Mouse (Mus musculus) spleen, adult 12 weeks (tissue): ENCODE data around the gene Vsig8.

Experiments
- DNase-seq: peaks from one replicate; pipeline ENCODE4 v3.0.0; 2022; ENCODE audit warnings: low spot score

Vsig8 gene

GRCm38 (mm10) chr1:172528701-172529100, 27.0 kb upstream of the Vsig8 start:
- peak; percentile 70 for DNase-seq

GRCm38 (mm10) chr1:172530544-172531220, 25.1 kb upstream of the Vsig8 start:
- no peak for DNase-seq

- DNase-seq, result no peak
Observed at GRCm38 (mm10) chr1:172532551-172532950, 23.2 kb upstream of the Vsig8 start.

- DNase-seq, result no peak
Observed at GRCm38 (mm10) chr1:172535116-172535515, 20.6 kb upstream of the Vsig8 start.

- DNase-seq, result no peak
Observed at GRCm38 (mm10) chr1:172539827-172540226, 15.9 kb upstream of the Vsig8 start.

- DNase-seq, result no peak
Observed at GRCm38 (mm10) chr1:172540283-172540820, 15.4 kb upstream of the Vsig8 start.

GRCm38 (mm10) chr1:172546062-172546461, 9.7 kb upstream of the Vsig8 start:
- DNase-seq, result no peak

GRCm38 (mm10) chr1:172548501-172548900, 7.2 kb upstream of the Vsig8 start:
- no peak for DNase-seq

GRCm38 (mm10) chr1:172549314-172549713, 6.4 kb upstream of the Vsig8 start:
- no peak for DNase-seq

GRCm38 (mm10) chr1:172549717-172550116, 6.0 kb upstream of the Vsig8 start:
- no peak for DNase-seq

GRCm38 (mm10) chr1:172550551-172550951, 5.2 kb upstream of the Vsig8 start:
- peak; percentile 16 for DNase-seq

GRCm38 (mm10) chr1:172551009-172551408, 4.7 kb upstream of the Vsig8 start:
- no peak for DNase-seq

- no peak for DNase-seq
Observed at GRCm38 (mm10) chr1:172552623-172553022, 3.1 kb upstream of the Vsig8 start.

GRCm38 (mm10) chr1:172562641-172563464, 7.1 kb downstream of the Vsig8 start:
- DNase-seq, result peak; percentile 23

- no peak for DNase-seq
Observed at GRCm38 (mm10) chr1:172563465-172563828, 7.7 kb downstream of the Vsig8 start.

- DNase-seq, result no peak
Observed at GRCm38 (mm10) chr1:172566131-172566530, 10.4 kb downstream of the Vsig8 start.

GRCm38 (mm10) chr1:172567758-172568157, 12.0 kb downstream of the Vsig8 start:
- no peak for DNase-seq

GRCm38 (mm10) chr1:172580116-172580515, 24.4 kb downstream of the Vsig8 start:
- DNase-seq, result no peak

GRCm38 (mm10) chr1:172582436-172582835, 26.7 kb downstream of the Vsig8 start:
- DNase-seq, result no peak

- no peak for DNase-seq
Observed at GRCm38 (mm10) chr1:172584271-172584670, 28.5 kb downstream of the Vsig8 start.

GRCm38 (mm10) chr1:172585026-172585425, 29.3 kb downstream of the Vsig8 start:
- no peak for DNase-seq

- DNase-seq, result no peak
Observed at GRCm38 (mm10) chr1:172585612-172586567, 30.2 kb downstream of the Vsig8 start.
